Mouse (Mus musculus) regulatory T cell (primary cell): ENCODE results near the gene Tmc3.

ENCODE experiments used
- in situ Hi-C: fragments of 300-600 bp; cut with MboI, MseI; formaldehyde crosslinking; loops from one replicate; pipeline ENCODE4 v1.15.1; 2025; ENCODE audit warnings: high pct_unique_total_duplicates

Tmc3 gene

DNA sequence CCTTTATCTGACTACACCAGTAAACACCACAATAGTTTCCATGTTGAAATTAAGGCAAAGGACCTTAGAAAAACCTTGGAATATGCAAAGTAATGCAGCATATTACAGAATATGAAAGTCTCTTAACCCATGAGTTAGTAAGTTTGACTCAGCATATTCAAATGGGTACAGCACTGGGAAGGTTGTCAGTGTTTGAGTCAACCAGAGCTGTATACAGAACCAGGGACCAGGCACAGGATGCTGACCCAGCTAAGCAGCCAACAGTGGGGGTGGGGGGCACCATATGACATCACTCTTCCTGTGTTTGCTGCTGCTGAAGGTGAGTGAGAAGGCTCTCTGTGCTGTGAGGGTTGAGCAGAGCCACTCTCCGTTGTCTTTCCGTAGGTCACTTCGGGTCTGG, 12.3 kb downstream of the Tmc3 start:
- in situ Hi-C loops, result no loop called here

DNA sequence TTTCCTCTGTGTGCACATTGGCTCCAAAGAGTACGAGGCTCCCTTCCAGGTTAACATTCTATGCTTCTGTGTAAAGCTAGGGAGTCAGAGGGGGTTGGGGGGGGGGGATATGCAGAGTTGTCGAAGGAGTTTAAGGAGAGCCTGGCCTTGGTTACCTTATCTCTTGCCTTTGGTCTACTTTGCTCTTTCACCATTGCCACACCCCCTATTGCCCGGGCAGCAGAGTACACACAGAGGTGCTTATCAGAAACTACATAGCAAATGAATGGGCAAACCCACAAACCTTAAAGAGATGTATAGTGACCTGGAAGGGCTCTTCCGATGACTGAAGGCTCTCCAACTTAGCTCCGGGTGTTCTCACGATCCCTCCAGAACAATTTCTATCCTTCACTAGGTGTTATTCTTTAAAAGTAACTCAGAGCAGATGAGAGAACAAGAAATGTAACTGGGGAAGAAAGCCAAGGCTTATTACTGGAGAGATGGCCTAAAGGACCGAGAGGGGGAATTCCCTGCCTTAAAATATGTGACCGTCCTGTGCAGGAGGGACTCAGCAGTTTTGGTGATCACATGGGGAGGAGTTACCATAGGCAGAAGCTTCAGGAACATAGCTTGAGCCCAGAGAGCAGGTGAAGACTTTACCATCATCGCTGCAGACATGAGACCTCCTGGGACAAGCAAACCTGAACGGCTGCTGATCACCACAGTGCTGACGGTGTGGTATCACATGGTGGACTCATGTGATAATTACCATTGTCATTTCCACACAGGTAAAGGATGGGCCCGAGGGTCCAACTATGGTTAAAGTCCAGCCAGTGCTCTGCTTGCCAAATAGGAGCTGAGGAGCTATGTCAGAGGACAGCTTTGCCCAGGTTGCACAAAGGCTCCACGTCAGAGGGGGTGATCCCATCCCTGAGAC, 14.5 kb downstream of the Tmc3 start:
- in situ Hi-C loops, result no loop called here

DNA sequence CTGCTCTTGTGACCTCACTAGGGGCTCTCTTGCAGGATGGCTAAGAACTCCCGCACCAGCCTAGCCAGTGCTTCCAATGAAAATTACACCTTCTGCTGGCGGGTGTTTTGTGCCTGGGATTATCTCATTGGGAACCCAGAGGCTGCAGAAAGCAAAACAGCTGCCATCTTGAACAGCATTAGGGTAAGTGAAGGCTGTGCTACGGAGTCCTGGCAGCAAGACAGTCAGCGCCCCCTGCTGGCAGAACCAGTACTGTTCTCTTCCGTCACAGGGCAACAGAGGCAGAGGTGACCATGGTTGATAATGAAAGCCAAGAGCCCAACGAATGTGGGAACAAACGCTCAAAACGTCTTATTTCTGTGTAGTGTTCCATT, 15.2 kb downstream of the Tmc3 start:
- in situ Hi-C loops, result no loop called here

DNA sequence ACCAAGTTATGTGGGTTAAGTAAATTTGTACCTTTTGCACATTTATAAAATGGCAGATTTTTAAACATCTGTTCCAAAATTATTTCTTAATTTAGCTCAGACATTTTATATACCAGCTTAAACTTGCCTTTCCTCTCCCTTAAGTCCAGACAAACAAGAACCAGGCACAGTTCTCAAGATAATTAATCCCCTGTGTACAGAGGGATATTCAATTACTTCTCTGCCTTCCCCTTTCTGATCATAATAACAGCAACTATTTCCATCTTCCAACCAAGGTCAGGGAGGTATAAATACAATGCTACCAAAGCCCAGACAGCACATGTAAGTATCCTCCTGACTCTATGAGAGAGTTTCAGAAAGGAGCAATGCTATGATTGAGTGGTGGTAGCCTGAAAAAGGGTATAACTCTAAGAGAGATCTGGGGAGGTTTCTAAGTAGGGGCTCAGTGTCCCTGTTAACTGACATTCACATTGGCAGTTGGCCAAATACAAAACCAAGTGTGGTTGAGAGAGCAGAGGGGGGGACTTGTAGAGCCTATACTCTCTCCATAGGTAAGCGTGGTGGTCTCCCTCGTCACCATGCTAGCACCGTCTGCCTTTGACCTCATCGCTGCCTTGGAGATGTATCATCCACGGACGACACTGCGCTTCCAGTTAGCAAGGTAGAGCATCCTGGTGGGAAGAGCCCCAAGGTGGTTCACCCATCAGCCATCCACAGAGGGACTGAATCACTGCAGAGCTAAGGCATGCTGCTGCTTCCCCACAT, 19.6 kb downstream of the Tmc3 start:
- in situ Hi-C loops, result no loop called here

DNA sequence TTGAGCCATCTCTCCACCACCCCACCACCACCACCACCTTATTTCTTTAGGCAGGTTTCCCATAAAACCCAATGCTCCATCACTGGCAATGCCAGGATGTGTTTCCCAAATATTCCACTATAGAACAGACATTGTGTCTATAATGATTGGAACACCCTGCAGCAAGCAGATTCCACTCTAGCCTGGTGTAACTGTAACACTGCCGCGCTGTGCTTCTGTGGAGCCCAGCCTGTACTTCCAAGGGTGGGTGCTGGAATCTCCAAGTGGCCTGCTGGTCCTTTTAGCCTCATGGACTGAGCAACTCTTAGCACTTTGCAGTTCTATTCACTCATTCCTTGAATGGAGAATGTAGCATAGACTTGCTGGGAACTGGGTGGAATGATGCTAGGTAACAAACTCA, 22.1 kb downstream of the Tmc3 start:
- in situ Hi-C loops, result no loop called here

DNA sequence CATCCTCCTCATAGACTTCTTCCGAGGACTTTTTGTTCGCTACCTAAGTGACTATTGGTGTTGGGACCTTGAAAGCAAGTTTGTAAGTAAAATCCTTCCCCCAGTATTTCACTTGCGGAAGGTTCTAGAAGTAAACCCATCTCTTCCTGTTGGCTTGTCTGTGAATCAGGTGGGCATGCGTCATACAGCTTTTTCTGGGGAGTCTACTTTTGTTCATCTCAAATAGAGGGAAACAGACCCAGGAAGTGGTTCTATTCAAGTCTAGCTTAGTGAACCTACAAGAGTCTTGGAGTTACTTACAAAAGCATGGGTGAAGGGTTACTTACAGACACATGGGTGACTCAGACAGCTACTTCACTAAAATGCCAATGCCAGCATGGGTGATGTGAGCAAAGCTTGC, 25.2 kb downstream of the Tmc3 start:
- in situ Hi-C loops, result no loop called here

DNA sequence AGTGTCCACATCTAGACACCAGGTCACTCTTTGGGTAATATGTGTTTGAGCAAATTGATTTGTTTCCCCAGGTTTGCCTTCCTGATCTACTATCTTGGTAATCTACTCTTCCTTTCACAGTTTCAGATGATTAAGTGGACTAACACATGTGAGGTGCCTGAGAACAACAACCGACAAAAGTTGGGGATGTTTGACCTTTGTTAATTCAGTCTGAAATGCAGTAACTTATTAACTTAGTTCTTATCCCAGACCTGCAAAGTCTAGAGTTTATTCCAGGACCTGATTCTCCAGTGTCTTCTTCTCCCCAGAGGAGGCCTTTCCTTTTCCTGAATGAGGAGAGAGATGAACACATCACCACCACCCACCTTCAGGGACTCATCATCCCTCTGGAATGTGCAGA, 27.2 kb downstream of the Tmc3 start:
- in situ Hi-C loops, result no loop called here

DNA sequence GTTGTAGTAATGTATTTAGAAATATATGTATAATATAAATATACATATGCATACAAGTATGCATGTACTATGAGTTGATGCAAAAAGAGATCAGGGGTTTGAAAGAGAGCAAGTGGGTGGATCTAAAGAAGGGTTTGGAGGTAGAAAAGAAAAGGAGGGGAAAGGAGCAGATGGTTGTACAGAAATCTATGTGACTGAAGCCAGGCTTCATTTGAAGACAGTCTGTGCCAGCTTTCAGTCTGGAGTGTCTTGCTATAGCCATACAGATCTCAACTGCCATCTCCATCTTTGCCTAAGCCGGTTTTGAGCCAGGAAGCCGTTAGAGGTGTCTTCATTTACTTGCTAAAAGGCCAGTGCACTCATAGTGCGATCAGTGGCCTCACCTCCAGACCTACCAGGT, 30.5 kb downstream of the Tmc3 start:
- in situ Hi-C loops, result no loop called here

DNA sequence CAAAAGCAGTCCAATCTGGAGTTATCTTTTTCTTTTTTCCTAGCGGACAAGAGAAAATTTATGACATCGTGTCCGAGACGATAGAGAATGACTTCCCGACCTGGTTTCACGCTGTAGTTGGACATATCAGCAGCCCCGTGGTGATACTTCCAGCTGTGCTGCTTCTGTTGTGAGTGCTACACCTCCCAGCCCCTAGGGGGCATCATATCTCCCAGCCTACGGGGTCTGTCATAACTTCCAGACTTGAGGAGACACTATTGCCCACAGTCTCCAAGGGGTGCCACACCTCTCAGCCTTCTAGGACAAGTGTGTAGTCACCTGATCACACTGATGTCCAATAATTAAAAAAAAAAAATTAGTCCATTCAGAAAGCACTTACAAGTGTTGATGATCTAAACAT, 31.1 kb downstream of the Tmc3 start:
- in situ Hi-C loops, result no loop called here

DNA sequence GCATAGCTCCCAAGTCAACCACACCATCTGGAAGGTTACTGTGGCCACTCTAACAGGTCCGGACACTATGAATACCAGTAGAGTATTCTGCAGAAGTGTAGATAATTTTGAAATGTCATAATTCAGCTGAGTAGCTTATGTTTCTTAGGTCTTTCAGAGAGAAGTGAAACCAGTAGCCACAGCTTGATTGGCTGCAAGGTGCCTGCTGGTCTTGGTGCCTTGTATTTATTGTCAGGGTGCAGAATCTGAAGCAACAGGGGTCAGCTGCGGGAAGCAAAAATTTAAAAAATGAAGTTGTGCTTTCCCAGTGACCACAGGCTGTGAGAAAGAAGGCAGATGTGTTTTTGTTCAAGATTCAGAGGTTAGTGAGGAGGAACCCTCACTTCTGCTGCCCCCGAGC, 31.5 kb downstream of the Tmc3 start:
- in situ Hi-C loops, result no loop called here

DNA sequence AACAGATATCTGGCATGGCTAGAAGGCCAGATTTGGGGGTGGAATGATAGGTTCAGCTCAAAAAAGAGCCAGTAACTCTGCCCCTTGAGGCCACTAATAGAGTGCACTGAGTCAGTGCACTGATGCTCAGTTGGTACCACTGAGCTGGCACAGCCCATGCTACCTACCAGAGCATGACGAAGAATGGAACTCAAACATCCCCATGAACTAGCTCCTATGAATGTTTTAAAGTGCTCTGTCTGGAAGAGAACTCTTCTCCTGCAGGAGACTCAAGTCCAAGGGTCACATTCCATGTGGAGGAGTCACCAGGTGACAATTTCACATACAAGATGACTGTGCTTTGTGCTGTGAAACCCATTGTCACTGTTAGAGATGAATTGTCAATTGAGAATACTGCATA, 34.0 kb downstream of the Tmc3 start:
- in situ Hi-C loops, result no loop called here

DNA sequence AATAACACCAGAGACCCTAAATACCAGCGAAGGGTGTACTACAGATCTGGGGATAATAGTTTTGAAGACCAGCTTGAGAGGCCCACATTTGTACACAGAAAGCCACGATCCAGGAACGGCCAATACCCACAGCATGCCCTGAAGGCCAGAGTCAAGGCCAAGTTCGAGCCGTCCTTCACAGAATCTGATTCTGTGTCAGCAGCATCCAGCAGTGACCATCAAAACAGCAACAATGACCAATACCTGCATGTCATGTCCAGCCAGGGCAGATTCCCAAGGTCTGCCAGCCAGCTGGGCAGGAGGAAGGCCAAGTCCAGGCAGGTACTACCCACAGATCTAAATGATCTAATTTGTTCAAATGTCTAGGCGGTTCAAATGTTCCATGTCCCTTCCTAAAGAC, 37.9 kb downstream of the Tmc3 start:
- in situ Hi-C loops, result no loop called here

DNA sequence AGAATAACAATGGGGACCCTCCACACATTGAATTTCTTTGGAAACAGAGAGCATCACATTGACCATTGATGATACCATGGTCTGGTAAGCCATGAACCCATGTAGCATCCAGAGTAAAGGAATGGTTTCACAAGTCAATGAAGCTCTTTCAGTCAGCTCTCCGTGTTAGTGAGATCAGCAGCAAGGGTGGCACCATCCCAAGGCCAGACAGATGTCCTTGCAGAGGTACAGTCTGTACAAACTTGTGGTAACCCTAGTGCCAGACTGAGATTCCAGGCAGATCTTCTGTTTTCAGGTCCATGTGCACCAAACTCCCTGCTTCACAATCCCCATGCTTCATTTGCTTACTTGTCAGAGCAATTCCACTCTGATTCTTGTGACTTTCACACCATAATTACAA, 39.3 kb downstream of the Tmc3 start:
- in situ Hi-C loops, result no loop called here

DNA sequence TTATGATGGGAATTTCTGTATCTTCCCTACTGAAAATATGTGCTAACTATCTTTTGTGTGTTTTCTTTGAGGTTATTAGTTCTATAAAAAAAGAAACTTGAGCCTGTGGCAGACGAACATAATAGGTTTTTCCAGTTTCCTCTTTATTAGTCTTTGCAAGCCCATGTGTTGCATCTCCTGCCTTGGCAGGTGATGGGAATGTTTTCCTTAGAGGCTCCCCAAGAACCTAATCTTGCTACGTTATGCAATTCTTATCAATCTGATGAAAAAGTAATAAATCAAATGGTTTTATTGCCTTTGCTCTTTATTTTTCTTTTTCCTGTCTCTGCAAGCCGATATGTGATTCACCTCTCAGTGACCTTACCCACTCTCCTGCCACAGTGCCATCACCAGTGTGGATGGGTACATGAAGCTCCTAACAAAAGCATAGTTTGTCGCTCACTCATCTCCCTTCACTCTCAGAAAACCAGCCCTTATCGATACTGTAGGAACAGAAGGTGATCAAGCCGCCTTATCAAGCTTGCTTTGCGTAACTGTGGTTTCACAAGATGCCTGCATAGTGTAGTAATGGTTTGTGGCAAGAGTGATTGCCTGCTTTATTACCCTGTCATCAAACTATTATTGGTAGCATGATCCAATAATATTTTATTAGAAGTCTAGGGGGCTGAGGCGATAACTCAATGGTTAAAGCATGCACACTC, 42.0 kb downstream of the Tmc3 start:
- in situ Hi-C loops, result no loop called here

DNA sequence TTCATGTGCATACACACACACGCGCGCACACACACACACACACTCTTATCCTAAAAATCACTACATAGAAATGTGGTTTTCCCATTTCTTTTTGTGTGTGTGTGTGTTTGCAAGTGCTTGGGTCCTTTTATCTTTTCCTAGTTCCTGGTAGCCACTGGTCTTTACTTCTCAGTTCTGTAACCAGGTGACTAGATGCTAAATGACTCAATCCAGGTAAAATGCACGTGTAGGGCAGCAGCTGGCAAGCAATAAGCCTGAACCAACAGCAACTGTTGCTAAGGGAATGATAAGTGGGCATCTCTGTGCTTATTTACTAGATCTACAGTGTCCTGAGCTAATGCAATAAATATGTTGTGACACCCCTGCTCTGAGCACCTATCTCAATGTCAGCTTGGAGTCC, 42.6 kb downstream of the Tmc3 start:
- in situ Hi-C loops, result no loop called here

DNA sequence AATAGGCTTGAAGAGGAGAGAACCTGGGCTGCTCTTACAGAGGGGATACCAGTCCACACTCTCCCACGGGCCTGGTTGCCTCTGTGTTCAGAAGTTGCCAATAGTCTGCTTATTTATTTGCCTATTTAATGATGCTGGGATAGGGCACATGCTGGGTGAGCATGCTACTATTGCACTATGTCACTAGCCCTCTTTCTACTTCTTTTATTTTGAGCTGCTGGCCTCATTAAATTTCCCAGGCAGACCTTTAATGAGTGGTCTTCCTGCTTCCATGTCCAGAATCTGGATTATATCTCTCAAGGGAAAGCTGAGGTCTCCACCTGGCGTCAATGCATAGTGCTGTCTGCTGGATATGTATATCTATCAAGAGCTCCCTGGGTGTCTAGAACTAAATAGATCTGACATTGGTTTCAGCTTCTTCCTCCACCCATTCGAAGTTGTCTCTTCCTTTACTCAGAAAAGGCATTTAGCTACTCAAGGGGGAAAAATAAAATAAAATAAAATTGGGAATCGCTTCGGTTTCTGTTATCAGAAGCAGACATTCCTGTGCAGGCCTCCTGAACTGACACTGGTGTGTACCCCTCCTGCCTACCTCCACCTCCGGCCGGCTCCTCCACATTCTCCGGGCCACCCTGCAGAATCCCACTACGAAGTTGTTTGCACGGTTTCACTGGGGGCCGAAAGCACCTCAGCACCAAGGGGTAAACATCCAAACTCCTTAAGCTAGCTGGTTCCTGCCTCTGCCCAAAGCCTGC, 46.5 kb downstream of the Tmc3 start:
- in situ Hi-C loops, result no loop called here

DNA sequence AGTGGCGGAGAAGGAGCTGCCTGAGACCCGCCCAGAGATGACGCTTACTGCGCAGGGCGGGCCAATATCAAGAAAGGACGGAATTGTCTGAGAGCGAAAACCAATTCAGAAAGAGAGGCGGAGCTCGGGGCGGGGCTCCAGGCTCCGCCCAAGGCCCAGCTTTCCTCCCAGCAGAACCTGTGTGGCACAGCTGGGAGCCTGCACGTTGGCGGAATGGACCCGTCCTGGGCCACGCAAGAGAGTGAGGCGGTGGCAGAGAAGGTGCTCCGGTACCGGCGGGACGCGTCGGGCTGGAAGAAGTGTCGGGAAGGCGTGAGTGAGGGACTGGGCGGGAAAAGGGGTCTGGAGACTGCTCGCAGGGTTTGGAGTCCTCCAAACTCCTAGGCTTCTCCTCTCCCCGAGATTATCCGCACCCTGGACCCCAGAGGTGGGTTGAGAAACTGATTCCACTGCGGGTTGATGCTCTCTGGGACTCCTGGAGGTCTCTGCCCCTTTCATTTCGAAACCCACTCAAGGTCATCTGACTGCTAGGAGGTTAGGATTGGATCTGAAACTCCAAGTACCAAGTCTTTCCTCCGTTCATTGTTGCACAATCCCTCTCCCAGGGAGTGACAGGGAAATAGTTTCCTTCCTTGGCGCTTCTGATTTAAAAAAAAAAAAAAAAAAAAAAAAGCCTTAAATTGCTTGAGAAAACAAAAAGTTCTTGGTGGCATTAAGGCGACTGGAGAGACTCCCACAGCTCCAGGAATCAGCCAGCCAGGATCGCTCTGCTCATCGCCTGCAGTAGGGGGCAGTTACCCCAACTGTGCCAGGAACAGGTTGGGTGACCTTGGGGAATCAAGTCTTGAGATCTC, 47.3 kb downstream of the Tmc3 start, which contains the start of gene Stard5:
TSS of gene Stard5 (plus strand) at position 132 of the 854 bp plus-strand sequence.
- in situ Hi-C loops, result no loop called here

DNA sequence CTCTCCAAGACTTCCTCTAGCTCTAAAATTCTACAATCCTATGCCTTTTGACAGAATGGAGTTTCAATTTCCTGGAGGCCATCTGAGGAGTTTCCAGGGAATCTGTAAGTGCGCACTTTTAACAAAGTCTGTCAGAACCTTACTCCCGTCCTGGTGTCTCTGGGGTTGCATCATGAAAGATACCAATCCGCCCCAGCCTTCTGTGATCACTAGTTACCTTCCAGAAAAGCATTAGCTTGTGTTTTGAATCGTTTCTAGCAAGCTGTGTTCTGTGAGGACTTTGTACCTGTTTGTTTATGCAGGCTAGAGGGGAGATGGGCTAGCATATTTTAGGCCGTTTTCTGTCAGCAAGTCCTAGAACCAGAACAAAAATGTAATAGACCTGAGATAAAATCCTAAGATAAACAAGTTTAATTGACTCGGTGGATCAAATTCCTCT, 48.0 kb downstream of the Tmc3 start:
- in situ Hi-C loops, result no loop called here

DNA sequence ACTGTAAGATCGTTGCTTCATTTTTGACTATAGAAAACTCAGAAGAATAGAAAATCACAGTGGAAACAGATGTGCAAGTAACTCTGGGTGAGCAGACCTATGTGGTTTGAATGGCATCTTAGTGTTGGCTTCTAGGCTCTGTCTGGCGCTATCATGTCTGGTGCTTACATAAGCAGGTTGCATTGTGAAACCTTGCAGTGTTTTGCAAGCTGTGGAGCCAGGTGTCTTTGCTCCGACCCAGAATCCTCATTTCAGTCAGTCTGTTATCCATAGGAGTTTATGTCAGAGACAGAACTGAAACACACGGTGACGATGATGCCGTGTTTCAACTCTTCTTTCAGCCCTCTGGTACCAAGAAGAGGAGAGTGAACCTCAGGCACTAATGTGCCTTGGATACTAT, 49.1 kb downstream of the Tmc3 start:
- in situ Hi-C loops, result no loop called here

DNA sequence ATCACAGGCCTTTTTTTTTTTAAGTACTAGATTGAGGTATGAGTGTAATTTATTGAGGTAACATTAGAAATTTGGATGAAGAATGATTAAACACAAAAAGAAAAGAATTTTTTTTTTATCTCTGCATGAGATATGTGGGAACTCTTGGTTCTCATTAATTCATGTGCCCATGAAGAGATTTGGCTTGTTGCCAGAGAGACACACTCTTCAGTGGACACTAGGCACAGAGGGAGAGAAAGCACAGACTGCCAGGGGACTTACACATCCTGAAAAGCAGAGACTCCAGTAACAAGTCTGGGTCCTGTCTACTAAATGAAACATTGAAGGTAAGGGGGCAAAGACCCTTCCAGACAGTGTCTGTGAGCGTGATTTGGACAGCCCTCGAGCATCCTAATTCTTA, 51.0 kb downstream of the Tmc3 start:
- in situ Hi-C loops, result no loop called here

DNA sequence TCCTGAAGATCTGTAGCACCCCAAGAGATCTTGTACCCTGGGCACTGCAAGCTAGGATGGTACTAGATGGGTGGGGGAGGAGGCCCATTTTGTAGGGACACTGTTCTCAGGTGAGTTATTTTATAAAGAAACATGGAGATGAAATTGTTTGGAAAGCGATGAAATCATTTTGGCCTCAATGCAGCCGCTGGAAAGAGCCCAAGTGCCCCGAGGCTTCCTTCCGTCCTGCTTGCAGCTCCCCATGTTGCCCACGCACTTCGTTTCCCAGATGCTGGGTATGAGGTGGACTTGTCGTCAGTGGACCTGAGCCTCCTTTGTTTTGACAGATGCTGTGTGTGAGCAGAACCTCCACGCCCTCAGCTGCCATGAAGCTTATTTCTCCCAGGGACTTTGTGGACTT, 51.7 kb downstream of the Tmc3 start:
- in situ Hi-C loops, result no loop called here
